22 mouse cellular contexts compared by ENCODE assay signal in the genomic region with DNA sequence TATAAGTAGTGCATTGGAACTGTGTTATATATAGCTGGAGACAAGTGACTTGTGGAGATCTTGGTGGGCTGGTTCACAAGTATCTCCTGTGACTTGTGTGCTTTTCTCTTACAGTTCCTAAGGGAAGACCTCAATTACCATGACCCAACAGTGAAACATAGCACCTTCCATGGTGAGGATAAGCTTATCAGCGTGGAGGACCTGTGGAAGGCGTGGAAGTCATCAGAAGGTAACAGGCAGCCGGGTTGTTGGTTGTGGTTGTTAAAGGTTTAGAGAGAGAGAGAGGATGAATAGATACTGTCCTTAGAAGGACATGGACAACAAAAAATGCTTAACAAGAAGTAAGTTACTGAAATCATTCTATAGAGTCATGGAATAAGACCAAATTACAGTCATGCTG.
"Had no signal": no experiment of that assay in that cellular context is flagged by ENCODE, and none has a peak within 500 bp of the region (broad histone marks: within the 10 kb centered on the region; RNA-seq: fewer than 3 reads in every experiment).

No protein-coding gene starts in this region.

- DNase-seq: gastrocnemius, postnatal 25 days; heart, adult 18-20 months; heart, postnatal 14 days; heart, postnatal 36 days; kidney, adult 18-20 months; kidney, adult 8-10 months; kidney, postnatal 10 days; kidney, postnatal 25 days; kidney, postnatal 4 days had no signal

- H3K4me2 ChIP-seq: heart, embryonic 11.5 days; heart, embryonic 13.5 days; heart, embryonic 15.5 days; hindbrain, embryonic 13.5 days; hindbrain, embryonic 15.5 days; intestine, embryonic 15.5 days; limb, embryonic 12.5 days had no signal

- H3K9me3 ChIP-seq: heart, embryonic 13.5 days; heart, embryonic 15.5 days; hindbrain, embryonic 13.5 days; hindbrain, embryonic 15.5 days; intestine, embryonic 15.5 days; limb, embryonic 10.5 days; limb, embryonic 12.5 days had no signal

- H3K4me3 ChIP-seq: heart, embryonic 13.5 days; heart, embryonic 15.5 days; hindbrain, embryonic 13.5 days; hindbrain, embryonic 15.5 days; intestine, embryonic 15.5 days; layer of hippocampus, adult 2 months; left cerebral cortex, adult 2 months; limb, embryonic 10.5 days; limb, embryonic 12.5 days had no signal

- H3K36me3 ChIP-seq: heart, embryonic 13.5 days; heart, embryonic 15.5 days; hindbrain, embryonic 13.5 days; hindbrain, embryonic 15.5 days; intestine, embryonic 15.5 days; limb, embryonic 10.5 days; limb, embryonic 12.5 days had no signal

- H3K27ac ChIP-seq: heart, embryonic 13.5 days; heart, embryonic 15.5 days; hindbrain, embryonic 13.5 days; hindbrain, embryonic 15.5 days; intestine, embryonic 15.5 days; layer of hippocampus, adult 2 months; left cerebral cortex, adult 2 months; limb, embryonic 10.5 days; limb, embryonic 12.5 days had no signal

- H3K4me1 ChIP-seq: hindbrain, embryonic 13.5 days; hindbrain, embryonic 15.5 days; intestine, embryonic 15.5 days; limb, embryonic 10.5 days; limb, embryonic 12.5 days had no signal

- ATAC-seq: forebrain, embryonic 16.5 days; inflammation-experienced regulatory T-cells, adult 6 months; intestine, embryonic 15.5 days; intestine, postnatal 0 days had no signal

- H3K27me3 ChIP-seq: heart, embryonic 13.5 days; heart, embryonic 15.5 days; hindbrain, embryonic 13.5 days; hindbrain, embryonic 15.5 days; intestine, embryonic 15.5 days; limb, embryonic 12.5 days had no signal

- H3K9ac ChIP-seq: heart, embryonic 13.5 days; heart, embryonic 15.5 days; hindbrain, embryonic 13.5 days; hindbrain, embryonic 15.5 days; intestine, embryonic 15.5 days; limb, embryonic 12.5 days had no signal
